Mouse (Mus musculus): Measurements from ENCODE around the gene Mypn. TPM values are rescaled to one million over a fixed set of nuclear protein-coding genes. Genes with fewer than 3 reads are reported as not detected.

The Mypn gene
- polyA plus RNA-seq, 1 experiment, result 0.01 TPM

GRCm38 (mm10) chr10:63243493-63244054 lies 39.8 kb upstream of the Mypn start, which contains the start of gene Herc4:
Herc4 (plus strand) TSS chr10:63243810.
- no peaks in the 10 kb centered on the region for H3K27me3 ChIP-seq (ENCODE audit: control insufficient read depth, insufficient read depth, insufficient read length)
- H3K79me3 ChIP-seq (ENCODE audit: low read depth), result peaks cover 36% of the 10 kb centered on the region
- H3K79me2 ChIP-seq (ENCODE audit: control insufficient read depth, insufficient read depth), result peaks cover 47% of the 10 kb centered on the region
- H3K36me3 ChIP-seq (ENCODE audit: control insufficient read depth, insufficient read depth), result peaks cover 23% of the 10 kb centered on the region
- H3ac ChIP-seq (ENCODE audit: control insufficient read depth, insufficient read length, low read depth), result peak within 1 kb of the TSS; percentile 92
- peak within 1 kb of the TSS; percentile 98 for H3K4me3 ChIP-seq (ENCODE audit: insufficient read depth, poor library complexity, severe bottlenecking)
- TF ChIP-seq MAX (IDR thresholded peaks at IDR 0.05) (peak; percentile 81), USF1 (IDR thresholded peaks at IDR 0.05; ENCODE audit: low read depth) (no peak), FOSL1 (IDR thresholded peaks at IDR 0.05; ENCODE audit: insufficient read depth, low read length, poor library complexity, severe bottlenecking) (no peak)

- TF ChIP-seq MYOG (IDR thresholded peaks at IDR 0.05; ENCODE audit: control insufficient read depth, extremely low read depth, insufficient read length) (no peak), MAX (IDR thresholded peaks at IDR 0.05) (no peak), USF1 (IDR thresholded peaks at IDR 0.05; ENCODE audit: low read depth) (no peak), FOSL1 (IDR thresholded peaks at IDR 0.05; ENCODE audit: insufficient read depth, low read length, poor library complexity, severe bottlenecking) (no peak), CTCF (IDR thresholded peaks at IDR 0.05; ENCODE audit: control insufficient read depth, insufficient read depth, insufficient read length) (no peak), MYOD1 (IDR thresholded peaks at IDR 0.05; ENCODE audit: control insufficient read depth, insufficient read length, low read depth) (no peak), CEBPB (IDR thresholded peaks at IDR 0.05; ENCODE audit: low read depth) (no peak)
- Histone ChIP-seq H3K27me3 (ENCODE audit: control insufficient read depth, insufficient read depth, insufficient read length) (no peaks in the 10 kb centered on the region), H3ac (ENCODE audit: control insufficient read depth, insufficient read length, low read depth) (peak overlapping the region; percentile 7), H3K79me3 (ENCODE audit: low read depth) (peaks cover 31% of the 10 kb centered on the region), H3K36me3 (ENCODE audit: control insufficient read depth, insufficient read depth) (peaks cover 23% of the 10 kb centered on the region), H3K79me2 (ENCODE audit: control insufficient read depth, insufficient read depth) (peaks cover 41% of the 10 kb centered on the region), H3K4me3 (ENCODE audit: insufficient read depth, poor library complexity, severe bottlenecking) (peak overlapping the region; percentile 38)
Observed at GRCm38 (mm10) chr10:63242798-63243435, 39.2 kb upstream of the Mypn start.

GRCm38 (mm10) chr10:63240868-63241271 lies 37.1 kb upstream of the Mypn start:
- Histone ChIP-seq H3ac (ENCODE audit: control insufficient read depth, insufficient read length, low read depth) (no peak overlapping the region), H3K79me2 (ENCODE audit: control insufficient read depth, insufficient read depth) (peaks cover 21% of the 10 kb centered on the region), H3K79me3 (ENCODE audit: low read depth) (peaks cover 16% of the 10 kb centered on the region), H3K4me3 (ENCODE audit: insufficient read depth, poor library complexity, severe bottlenecking) (no peak overlapping the region), H3K27me3 (ENCODE audit: control insufficient read depth, insufficient read depth, insufficient read length) (no peaks in the 10 kb centered on the region), H3K36me3 (ENCODE audit: control insufficient read depth, insufficient read depth) (peaks cover 7% of the 10 kb centered on the region)
- TF ChIP-seq MYOD1 (IDR thresholded peaks at IDR 0.05; ENCODE audit: control insufficient read depth, insufficient read length, low read depth), result no peak
- TF ChIP-seq MAX (IDR thresholded peaks at IDR 0.05), result no peak
- TF ChIP-seq USF1 (IDR thresholded peaks at IDR 0.05; ENCODE audit: low read depth), result no peak
- TF ChIP-seq CTCF (IDR thresholded peaks at IDR 0.05; ENCODE audit: control insufficient read depth, insufficient read depth, insufficient read length), result no peak
- no peak for TF ChIP-seq FOSL1 (IDR thresholded peaks at IDR 0.05; ENCODE audit: insufficient read depth, low read length, poor library complexity, severe bottlenecking)
- TF ChIP-seq CEBPB (IDR thresholded peaks at IDR 0.05; ENCODE audit: low read depth), result no peak
- TF ChIP-seq MYOG (IDR thresholded peaks at IDR 0.05; ENCODE audit: control insufficient read depth, extremely low read depth, insufficient read length), result no peak

- no peak for TF ChIP-seq MYOD1 (IDR thresholded peaks at IDR 0.05; ENCODE audit: control insufficient read depth, insufficient read length, low read depth)
- TF ChIP-seq USF1 (IDR thresholded peaks at IDR 0.05; ENCODE audit: low read depth), result no peak
- TF ChIP-seq MYOG (IDR thresholded peaks at IDR 0.05; ENCODE audit: control insufficient read depth, extremely low read depth, insufficient read length), result no peak
- TF ChIP-seq CEBPB (IDR thresholded peaks at IDR 0.05; ENCODE audit: low read depth), result no peak
- TF ChIP-seq MAX (IDR thresholded peaks at IDR 0.05), result no peak
- TF ChIP-seq FOSL1 (IDR thresholded peaks at IDR 0.05; ENCODE audit: insufficient read depth, low read length, poor library complexity, severe bottlenecking), result no peak
- TF ChIP-seq CTCF (IDR thresholded peaks at IDR 0.05; ENCODE audit: control insufficient read depth, insufficient read depth, insufficient read length), result no peak
- Histone ChIP-seq H3ac (ENCODE audit: control insufficient read depth, insufficient read length, low read depth) (no peak overlapping the region), H3K27me3 (ENCODE audit: control insufficient read depth, insufficient read depth, insufficient read length) (no peaks in the 10 kb centered on the region), H3K79me3 (ENCODE audit: low read depth) (peaks cover 6% of the 10 kb centered on the region), H3K79me2 (ENCODE audit: control insufficient read depth, insufficient read depth) (peaks cover 11% of the 10 kb centered on the region), H3K36me3 (ENCODE audit: control insufficient read depth, insufficient read depth) (no peaks in the 10 kb centered on the region), H3K4me3 (ENCODE audit: insufficient read depth, poor library complexity, severe bottlenecking) (no peak overlapping the region)
Observed at GRCm38 (mm10) chr10:63239848-63240247, 36.1 kb upstream of the Mypn start.

GRCm38 (mm10) chr10:63238090-63238489 lies 34.3 kb upstream of the Mypn start:
- Histone ChIP-seq H3K79me2 (ENCODE audit: control insufficient read depth, insufficient read depth) (no peaks in the 10 kb centered on the region), H3K79me3 (ENCODE audit: low read depth) (no peaks in the 10 kb centered on the region), H3K4me3 (ENCODE audit: insufficient read depth, poor library complexity, severe bottlenecking) (no peak overlapping the region), H3ac (ENCODE audit: control insufficient read depth, insufficient read length, low read depth) (no peak overlapping the region), H3K27me3 (ENCODE audit: control insufficient read depth, insufficient read depth, insufficient read length) (no peaks in the 10 kb centered on the region), H3K36me3 (ENCODE audit: control insufficient read depth, insufficient read depth) (no peaks in the 10 kb centered on the region)
- TF ChIP-seq MAX (IDR thresholded peaks at IDR 0.05), result no peak
- TF ChIP-seq MYOG (IDR thresholded peaks at IDR 0.05; ENCODE audit: control insufficient read depth, extremely low read depth, insufficient read length), result no peak
- TF ChIP-seq CEBPB (IDR thresholded peaks at IDR 0.05; ENCODE audit: low read depth), result no peak
- TF ChIP-seq USF1 (IDR thresholded peaks at IDR 0.05; ENCODE audit: low read depth), result no peak
- TF ChIP-seq FOSL1 (IDR thresholded peaks at IDR 0.05; ENCODE audit: insufficient read depth, low read length, poor library complexity, severe bottlenecking), result no peak
- TF ChIP-seq MYOD1 (IDR thresholded peaks at IDR 0.05; ENCODE audit: control insufficient read depth, insufficient read length, low read depth), result no peak
- TF ChIP-seq CTCF (IDR thresholded peaks at IDR 0.05; ENCODE audit: control insufficient read depth, insufficient read depth, insufficient read length), result no peak
